Mouse (Mus musculus): Measurements from ENCODE around the gene Rabgap1l. TPM values are rescaled to one million over a fixed set of nuclear protein-coding genes. Genes with fewer than 3 reads are reported as not detected.
"Not testable (repeated sequence)": the region's sequence is repeated elsewhere in the genome, so short reads cannot be mapped to it uniquely, and the experiment has no call there.

Gene Rabgap1l
- total RNA-seq, 2 experiments from 2014 or later = 241 to 255 TPM

DNA sequence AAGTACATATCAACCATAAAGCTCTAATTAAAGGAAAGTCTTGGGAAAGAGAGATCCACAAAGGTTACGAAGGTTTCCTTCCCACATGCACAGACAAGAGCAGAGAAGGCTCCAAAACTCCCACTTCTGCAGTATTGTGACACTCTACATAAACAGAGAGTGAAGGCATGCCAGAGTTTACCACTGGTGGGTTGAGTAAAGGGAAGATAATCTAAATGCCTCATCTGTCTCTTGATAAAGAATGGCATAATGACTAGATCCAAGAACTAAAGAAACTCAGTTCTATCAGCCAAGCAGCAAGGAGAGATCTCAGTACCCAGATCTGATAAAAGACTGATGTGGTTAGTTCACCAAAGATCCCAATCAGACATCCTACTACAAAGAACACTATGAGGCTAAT, 332.7 kb downstream of the Rabgap1l start:
- Histone ChIP-seq H3K27ac (no peak overlapping the region), H3K4me3 (no peak overlapping the region)
- no peak for TF ChIP-seq CTCF (conservative IDR thresholded peaks at IDR 0.05)
- DNase-seq (ENCODE audit: low spot score in 2 of 2) = no peak

GRCm38 (mm10) chr1:160451663-160452062, 341.3 kb downstream of the Rabgap1l start:
- TF ChIP-seq CTCF (conservative IDR thresholded peaks at IDR 0.05) = no peak
- Histone ChIP-seq H3K4me3 (no peak overlapping the region), H3K27ac (no peak overlapping the region)
- no peak for DNase-seq (ENCODE audit: low spot score in 2 of 2)

GRCm38 (mm10) chr1:160448681-160449080, 344.3 kb downstream of the Rabgap1l start:
- TF ChIP-seq CTCF (conservative IDR thresholded peaks at IDR 0.05) = no peak
- no peak overlapping the region for H3K27ac ChIP-seq
- DNase-seq (ENCODE audit: low spot score in 2 of 2) = no peak
- H3K4me3 ChIP-seq = no peak overlapping the region

- DNase-seq (ENCODE audit: low spot score in 2 of 2) = no peak
- no peak for TF ChIP-seq CTCF (conservative IDR thresholded peaks at IDR 0.05)
- Histone ChIP-seq H3K4me3 (no peak overlapping the region), H3K27ac (no peak overlapping the region)
These were observed 346.2 kb downstream of the Rabgap1l start for GRCm38 (mm10) chr1:160446823-160447222.

- TF ChIP-seq CTCF (conservative IDR thresholded peaks at IDR 0.05) = no peak
- H3K4me3 ChIP-seq = no peak overlapping the region
- no peak overlapping the region for H3K27ac ChIP-seq
- no peak for DNase-seq (ENCODE audit: low spot score in 2 of 2)
These were observed 349.5 kb downstream of the Rabgap1l start for GRCm38 (mm10) chr1:160443506-160443905.

DNA sequence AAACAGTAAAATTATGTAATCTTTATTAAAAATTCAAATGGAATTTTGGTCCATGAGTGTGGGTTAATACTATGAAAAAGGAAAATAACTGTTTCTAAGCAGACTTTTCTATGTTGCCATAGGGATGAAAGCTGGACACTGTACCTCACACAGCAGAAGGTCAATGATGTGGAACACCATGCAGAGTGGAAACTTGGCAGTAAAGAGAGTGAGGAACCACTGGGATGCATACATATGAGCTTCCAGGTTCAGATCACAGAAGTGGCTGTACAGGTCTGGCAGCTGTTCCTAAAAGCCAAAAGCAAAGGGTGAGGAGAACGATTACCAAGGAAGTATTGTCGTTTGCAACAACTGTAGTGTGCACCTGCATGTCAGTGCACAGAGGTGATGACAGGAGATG, 351.3 kb downstream of the Rabgap1l start:
- no peak for DNase-seq (ENCODE audit: low spot score in 2 of 2)
- TF ChIP-seq CTCF (conservative IDR thresholded peaks at IDR 0.05) = no peak
- Histone ChIP-seq H3K4me3 (no peak overlapping the region), H3K27ac (no peak overlapping the region)

GRCm38 (mm10) chr1:160441161-160441560, 351.9 kb downstream of the Rabgap1l start:
- no peak for TF ChIP-seq CTCF (conservative IDR thresholded peaks at IDR 0.05)
- H3K27ac ChIP-seq = no peak overlapping the region
- DNase-seq (ENCODE audit: low spot score in 2 of 2) = no peak
- no peak overlapping the region for H3K4me3 ChIP-seq

GRCm38 (mm10) chr1:160438820-160439219, 354.2 kb downstream of the Rabgap1l start:
- no peak for DNase-seq (ENCODE audit: low spot score in 2 of 2)
- Histone ChIP-seq H3K27ac (no peak overlapping the region), H3K4me3 (no peak overlapping the region)
- no peak for TF ChIP-seq CTCF (conservative IDR thresholded peaks at IDR 0.05)

DNA sequence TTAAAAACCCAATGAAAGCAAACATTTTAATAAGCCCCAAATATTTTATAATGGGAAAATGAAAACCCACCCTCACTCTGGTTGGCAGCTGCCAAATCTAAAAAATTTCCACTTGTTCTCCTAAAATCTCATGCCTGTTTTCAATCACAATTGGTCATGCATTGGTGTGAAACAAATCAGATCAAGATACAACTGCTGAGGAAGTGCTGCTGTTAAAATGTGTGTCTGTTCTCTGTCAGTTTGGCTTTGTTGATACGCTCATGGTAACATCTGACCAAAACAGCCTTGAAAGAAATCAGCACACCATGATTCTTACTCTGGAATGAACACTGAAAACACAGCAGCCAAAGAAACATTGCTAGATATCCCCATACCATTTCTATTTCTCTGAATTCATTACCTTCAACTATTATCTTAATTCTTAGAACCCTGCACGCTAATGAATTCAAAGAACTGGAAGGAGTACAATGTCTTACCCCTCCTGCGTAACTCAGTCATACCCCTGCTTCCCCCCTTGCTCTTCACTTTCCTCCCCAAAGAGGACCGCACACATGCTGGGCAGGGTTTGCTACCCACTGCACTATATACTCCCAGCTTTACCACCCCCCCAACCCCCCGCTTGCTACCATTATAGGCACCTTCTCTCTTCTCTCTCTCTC, 375.7 kb downstream of the Rabgap1l start:
- DNase-seq (ENCODE audit: low spot score in 2 of 2) = no peak
- Histone ChIP-seq H3K4me3 (no peak overlapping the region), H3K27ac (no peak overlapping the region)
- TF ChIP-seq CTCF (conservative IDR thresholded peaks at IDR 0.05) = no peak

DNA sequence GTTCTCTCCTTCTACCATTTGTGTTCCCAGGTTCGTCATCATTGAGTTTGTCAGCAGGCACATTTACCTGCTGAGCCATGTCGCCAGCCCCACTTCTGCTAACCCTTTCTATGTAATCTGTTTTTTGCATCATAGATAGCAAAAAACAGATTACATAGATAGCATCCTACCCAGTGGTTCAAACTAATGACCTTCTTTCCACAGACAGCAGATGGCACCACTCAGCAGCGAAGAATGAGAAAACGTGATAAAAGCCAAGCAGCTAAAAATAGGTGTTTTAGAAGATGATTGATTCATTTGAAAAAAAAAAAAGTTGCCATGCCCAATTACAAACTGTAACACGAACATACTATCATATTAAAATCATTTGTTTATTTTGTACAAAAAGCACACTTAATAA, 382.2 kb downstream of the Rabgap1l start:
- DNase-seq (ENCODE audit: low spot score in 2 of 2) = peak; percentile 34 to 47
- Histone ChIP-seq H3K27ac (no peak overlapping the region), H3K4me3 (no peak overlapping the region)
- TF ChIP-seq CTCF (conservative IDR thresholded peaks at IDR 0.05) = peak; percentile 80

DNA sequence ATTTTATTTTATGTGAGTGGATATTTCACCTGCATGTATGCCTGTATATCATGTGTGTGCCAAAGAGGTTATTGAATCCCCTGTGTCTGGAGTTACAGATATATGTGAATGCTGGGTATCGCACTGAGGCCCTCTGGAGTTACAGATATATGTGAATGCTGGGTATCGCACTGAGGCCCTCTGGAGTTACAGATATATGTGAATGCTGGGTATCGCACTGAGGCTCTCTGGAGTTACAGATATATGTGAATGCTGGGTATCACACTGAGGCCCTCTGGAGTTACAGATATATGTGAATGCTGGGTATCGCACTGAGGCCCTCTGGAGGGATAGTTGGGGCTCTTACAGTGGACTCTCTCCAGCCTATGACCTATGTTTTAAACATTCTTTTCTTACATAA, 383.3 kb downstream of the Rabgap1l start:
- not testable (repeated sequence) for DNase-seq (ENCODE audit: low spot score in 2 of 2); H3K4me3 ChIP-seq; H3K27ac ChIP-seq

- DNase-seq (ENCODE audit: low spot score in 2 of 2) = no peak
- H3K27ac ChIP-seq = no peak overlapping the region
- H3K4me3 ChIP-seq = no peak overlapping the region
- TF ChIP-seq CTCF (conservative IDR thresholded peaks at IDR 0.05) = no peak
These were observed 383.9 kb downstream of the Rabgap1l start for GRCm38 (mm10) chr1:160409123-160409522.

GRCm38 (mm10) chr1:160408302-160408897, 384.6 kb downstream of the Rabgap1l start:
- peak; percentile 51 for TF ChIP-seq CTCF (conservative IDR thresholded peaks at IDR 0.05)
- Histone ChIP-seq H3K27ac (no peak overlapping the region), H3K4me3 (no peak overlapping the region)
- DNase-seq (ENCODE audit: low spot score in 2 of 2) = no peak

GRCm38 (mm10) chr1:160399428-160399827, 393.6 kb downstream of the Rabgap1l start:
- TF ChIP-seq CTCF (conservative IDR thresholded peaks at IDR 0.05) = peak; percentile 93
- Histone ChIP-seq H3K4me3 (no peak overlapping the region), H3K27ac (no peak overlapping the region)
- DNase-seq (ENCODE audit: low spot score in 2 of 2) = peak; percentile 55 to 67
